In genomic region chr8:102738961-102739487, GRCm38 (mm10) we compare ENCODE assay signal across 8 mouse cellular contexts. TPM values are rescaled to one million over a fixed set of nuclear protein-coding genes. Genes with fewer than 3 reads are reported as not detected.
DNase-seq lines count a peak whose midpoint lies in the region; ATAC-seq lines count a peak whose summit lies in the region.

No protein-coding gene starts in this region.

- DNase-seq in cerebellum, adult 8-10 months, result no peak
- DNase-seq in cerebellum, postnatal 25 days, result peak; percentile 64 to 70
- DNase-seq in midbrain, embryonic 14.5 days, result peak; percentile 57
- no peak for DNase-seq in c-Kit-positive CD71-positive TER-119-positive erythroid progenitor cells, embryonic 14.5 days (ENCODE audit: low spot score)
- DNase-seq in ovary, adult 18-20 months (ENCODE audit: low spot score), result no peak

- no peak overlapping the region for H3K4me3 ChIP-seq in hindbrain, embryonic 13.5 days
- H3K4me3 ChIP-seq in midbrain, embryonic 14.5 days (replicated peaks; ENCODE audit: low read depth, low read length), result no peak overlapping the region

- 77% methylated on average over 7 of the region's 7 CpGs for WGBS in hindbrain, embryonic 13.5 days
- WGBS in midbrain, embryonic 14.5 days, result 67% methylated on average over 7 of the region's 7 CpGs

- peaks cover 24% of the 10 kb centered on the region for H3K4me1 ChIP-seq in hindbrain, embryonic 13.5 days (replicated peaks)
- H3K4me1 ChIP-seq in midbrain, embryonic 14.5 days (ENCODE audit: control insufficient read depth, insufficient read depth, low read length), result peaks cover 4% of the 10 kb centered on the region; the same call in 1 of the 2 replicates

- peak; percentile 70 for ATAC-seq in cerebellum, adult (ENCODE audit: insufficient number of reproducible peaks, low FRiP score, low TSS enrichment)
- peak; percentile 80 for ATAC-seq in hindbrain, embryonic 13.5 days (ENCODE audit: low FRiP score)
- peak; percentile 40; the same call in 1 of the 2 replicates for ATAC-seq in midbrain, embryonic 14.5 days (ENCODE audit: low FRiP score, low TSS enrichment)
- no peak for ATAC-seq in monocyte, adult 5-6 weeks (replicated peaks; ENCODE audit: insufficient number of reproducible peaks, low FRiP score, low TSS enrichment, poor library complexity, severe bottlenecking)

- peak overlapping the region; percentile 24; the same call in 1 of the 2 replicates for H3K9ac ChIP-seq in hindbrain, embryonic 13.5 days
- H3K9ac ChIP-seq in midbrain, embryonic 14.5 days (replicated peaks; ENCODE audit: low read length), result no peak overlapping the region

- H3K36me3 ChIP-seq in hindbrain, embryonic 13.5 days, result no peaks in the 10 kb centered on the region
- H3K36me3 ChIP-seq in midbrain, embryonic 14.5 days (ENCODE audit: control insufficient read depth, insufficient read depth, low read length), result no peaks in the 10 kb centered on the region

- no peak overlapping the region for H3K4me2 ChIP-seq in hindbrain, embryonic 13.5 days
- H3K4me2 ChIP-seq in midbrain, embryonic 14.5 days (ENCODE audit: low read length), result no peak overlapping the region

- no peaks in the 10 kb centered on the region for H3K9me3 ChIP-seq in hindbrain, embryonic 13.5 days
- H3K9me3 ChIP-seq in midbrain, embryonic 14.5 days (ENCODE audit: control insufficient read depth, low read length), result no peaks in the 10 kb centered on the region

- H3K27ac ChIP-seq in hindbrain, embryonic 13.5 days, result peak overlapping the region; percentile 60; the same call in 1 of the 2 replicates
- peak overlapping the region; percentile 38; the same call in 1 of the 2 replicates for H3K27ac ChIP-seq in midbrain, embryonic 14.5 days (replicated peaks; ENCODE audit: low read depth, low read length)

- no peaks in the 10 kb centered on the region for H3K27me3 ChIP-seq in hindbrain, embryonic 13.5 days
- H3K27me3 ChIP-seq in midbrain, embryonic 14.5 days (ENCODE audit: control insufficient read depth, insufficient read depth, low read length), result no peaks in the 10 kb centered on the region; the same call in 1 of the 2 replicates

RNA-seq across cellular contexts. Expression of gene Cdh11, which starts 46.4 kb away (rescaled TPM):
- polyA plus RNA-seq in hindbrain, embryonic 13.5 days (2015; fragmentation: Nextera tagmentation; extraction: Ambion mirVana), result 34.9 and 41.3 TPM in 2 replicates
- 28.8 and 43.3 TPM in 2 replicates for polyA plus RNA-seq in midbrain, embryonic 14.5 days (2014; fragmentation: Nextera tagmentation; extraction: Ambion mirVana)
- total RNA-seq in monocyte, adult 5-6 weeks (2017), result 0.10 to 0.43 TPM in 2 of 3 replicates, not detected in the other

Comparison
In these comparisons a context has a peak if more than half of its experiments do, and no peak if none do; other contexts are left out.
1. DNase-seq: peak in cerebellum, postnatal 25 days (2 of 2) and midbrain, embryonic 14.5 days (single experiment); none in cerebellum, adult 8-10 months (single experiment), c-Kit-positive CD71-positive TER-119-positive erythroid progenitor cells, embryonic 14.5 days (single experiment) and ovary, adult 18-20 months (single experiment).